ENCODE assay signal across 7 mouse cellular contexts in the genomic region with DNA sequence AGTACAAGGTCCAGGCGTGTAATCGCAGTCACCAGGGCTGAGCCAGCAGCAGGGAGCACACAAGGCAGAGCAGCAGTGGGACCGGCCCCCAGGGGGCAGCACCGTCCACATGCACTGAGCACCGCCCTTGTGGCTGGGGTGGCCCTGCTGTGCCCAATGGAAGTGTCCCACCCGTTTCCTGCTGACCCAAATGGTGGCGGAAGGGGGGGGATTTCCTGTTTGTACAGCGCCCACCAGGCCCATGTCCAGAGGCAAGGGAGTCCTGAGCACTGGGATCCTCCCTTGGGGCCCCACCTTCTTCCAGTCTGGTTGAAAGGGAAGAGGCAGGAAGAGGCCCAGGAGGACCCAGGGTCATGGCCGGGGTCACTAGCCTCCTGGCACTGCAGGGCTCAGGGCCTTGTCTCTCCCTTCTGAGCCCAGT. TPM values are rescaled to one million over a fixed set of nuclear protein-coding genes. Genes with fewer than 3 reads are reported as not detected.
DNase-seq lines count a peak whose midpoint lies in the region; ATAC-seq lines count a peak whose summit lies in the region.

No protein-coding gene starts in this region.

- no peaks in the 10 kb centered on the region for H3K27me3 ChIP-seq in lung, embryonic 16.5 days (ENCODE audit: control insufficient read depth, insufficient read depth, low read depth, low read length)

- no peak overlapping the region for H3K9ac ChIP-seq in lung, embryonic 16.5 days (ENCODE audit: low read length)

- WGBS in lung, embryonic 16.5 days, result 28% methylated on average over 9 of the region's 9 CpGs

- H3K9me3 ChIP-seq in lung, embryonic 16.5 days (ENCODE audit: control insufficient read depth, low read length), result no peaks in the 10 kb centered on the region

- no peak overlapping the region for H3K4me3 ChIP-seq in lung, embryonic 16.5 days (ENCODE audit: low read length)

- H3K4me2 ChIP-seq in lung, embryonic 16.5 days (ENCODE audit: low read depth, low read length), result no peak overlapping the region; the same call in 1 of the 2 replicates

- ATAC-seq in CD4-positive, CD25-positive, alpha-beta regulatory T cell, adult 4 months, result peak; percentile 36
- peak; percentile 41 for ATAC-seq in lung, embryonic 16.5 days (ENCODE audit: low read depth)

- H3K36me3 ChIP-seq in lung, embryonic 16.5 days (ENCODE audit: control insufficient read depth, insufficient read depth, low read length), result peaks cover 27% of the 10 kb centered on the region

- peaks cover 73% of the 10 kb centered on the region for H3K4me1 ChIP-seq in lung, embryonic 16.5 days (replicated peaks; ENCODE audit: control insufficient read depth, insufficient read depth, low read length)

- peak overlapping the region; percentile 97 for H3K27ac ChIP-seq in lung, embryonic 16.5 days (ENCODE audit: low read length)

- peak; percentile 90 to 95 for DNase-seq in adrenal gland, adult (ENCODE audit: inconsistent age in 2 of 2, low spot score in 1 of 2)
- DNase-seq in embryo, embryonic 11 days, result peak; percentile 84
- DNase-seq in heart, adult 8-10 months (ENCODE audit: low spot score), result peak; percentile 91
- DNase-seq in kidney, adult 9 months, result peak; percentile 95
- peak; percentile 86 for DNase-seq in retina, postnatal 1 day

RNA-seq across cellular contexts. Expression of a gene that starts 16.0 kb away (rescaled TPM):
- polyA plus RNA-seq in CD4-positive, CD25-positive, alpha-beta regulatory T cell, adult 4 months (2017; shearing (Covaris generic)), result 10 to 100 TPM in 1 of 2 experiments, 1 to 10 TPM in 1; 9.0 to 10.8 TPM
- total RNA-seq in heart, adult 8-10 months (2022), result 1 to 10 TPM; 1.4 to 2.4 (median 1.9) TPM
- 7.9 and 9.0 TPM in 2 replicates for polyA plus RNA-seq in lung, embryonic 16.5 days (2015; fragmentation: Nextera tagmentation; extraction: Ambion mirVana)

RNA-seq across cellular contexts. Expression of a gene that starts 20.1 kb away (rescaled TPM):
- 1 to 10 TPM in 1 of 2 experiments, under 1 TPM in 1; 0.71 to 2.3 TPM for polyA plus RNA-seq in CD4-positive, CD25-positive, alpha-beta regulatory T cell, adult 4 months (2017; shearing (Covaris generic))
- total RNA-seq in heart, adult 8-10 months (2022), result under 1 TPM in 2 of 4 experiments, not detected in 2; 0.50 to 0.72 TPM
- 1.2 and 1.7 TPM in 2 replicates for polyA plus RNA-seq in lung, embryonic 16.5 days (2015; fragmentation: Nextera tagmentation; extraction: Ambion mirVana)

RNA-seq across cellular contexts. Expression of a gene that starts 24.6 kb away (rescaled TPM):
- polyA plus RNA-seq in CD4-positive, CD25-positive, alpha-beta regulatory T cell, adult 4 months (2017; shearing (Covaris generic)), result 1 to 10 TPM; 2.2 to 3.7 TPM
- total RNA-seq in heart, adult 8-10 months (2022), result 1 to 10 TPM in 2 of 4 experiments, under 1 TPM in 2; 0.73 to 1.3 (median 1.0) TPM
- polyA plus RNA-seq in lung, embryonic 16.5 days (2015; fragmentation: Nextera tagmentation; extraction: Ambion mirVana), result 3.0 and 3.1 TPM in 2 replicates

RNA-seq across cellular contexts. Expression of a gene that starts 24.7 kb away (rescaled TPM):
- polyA plus RNA-seq in CD4-positive, CD25-positive, alpha-beta regulatory T cell, adult 4 months (2017; shearing (Covaris generic)), result 10 to 100 TPM in 1 of 2 experiments, 1 to 10 TPM in 1; 9.4 to 13.9 TPM
- total RNA-seq in heart, adult 8-10 months (2022), result 10 to 100 TPM; 49.1 to 55.0 (median 53.8) TPM
- polyA plus RNA-seq in lung, embryonic 16.5 days (2015; fragmentation: Nextera tagmentation; extraction: Ambion mirVana), result 71.4 and 73.1 TPM in 2 replicates

RNA-seq across cellular contexts. Expression of a gene that starts 30.6 kb away (rescaled TPM):
- 10 to 100 TPM; 12.3 to 16.4 TPM for polyA plus RNA-seq in CD4-positive, CD25-positive, alpha-beta regulatory T cell, adult 4 months (2017; shearing (Covaris generic))
- total RNA-seq in heart, adult 8-10 months (2022), result 10 to 100 TPM; 25.9 to 39.0 (median 32.2) TPM
- 95.4 and 105 TPM in 2 replicates for polyA plus RNA-seq in lung, embryonic 16.5 days (2015; fragmentation: Nextera tagmentation; extraction: Ambion mirVana)
